Mouse (Mus musculus): Measurements from ENCODE around the gene Cplx3. TPM values are rescaled to one million over a fixed set of nuclear protein-coding genes. Genes with fewer than 3 reads are reported as not detected.
A peak's percentile ranks its signal among the peaks of the same experiment; 100 is the strongest.

The Cplx3 gene
- polyA plus RNA-seq, 1 experiment, result not detected

DNA sequence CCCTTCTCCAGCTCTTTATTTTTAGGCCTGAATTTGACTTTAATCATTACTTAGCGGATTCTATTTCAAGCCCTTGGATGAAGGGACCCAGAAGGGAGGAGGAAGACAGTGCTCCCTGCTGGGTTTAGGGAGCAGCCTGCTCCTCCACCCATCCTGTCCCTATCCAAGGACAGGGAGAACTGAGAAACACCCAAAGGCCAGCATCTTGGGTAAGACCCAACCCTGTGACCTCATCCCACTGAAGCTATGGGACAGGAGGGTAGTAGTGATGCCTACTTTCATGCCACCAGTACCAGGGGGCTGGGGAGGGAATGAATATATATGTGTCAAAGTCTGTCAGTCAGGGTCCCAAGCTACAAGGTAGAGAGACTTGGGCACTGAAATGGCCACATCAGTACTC lies 34.9 kb upstream of the Cplx3 start:
- peaks cover 28% of the 10 kb centered on the region for H3K4me1 ChIP-seq (ENCODE audit: control insufficient read depth, insufficient read depth, low read length)
- peak overlapping the region; percentile 92 for H3K27ac ChIP-seq (ENCODE audit: control insufficient read depth, insufficient read depth, low read depth, low read length, poor library complexity)
- WGBS, result 79% methylated on average over 1 of the region's 1 CpGs
- H3K4me3 ChIP-seq (replicated peaks; ENCODE audit: control insufficient read depth, low read depth, low read length), result no peak overlapping the region
- TF ChIP-seq CTCF (IDR thresholded peaks at IDR 0.05; ENCODE audit: control insufficient read depth, insufficient read depth, low read length) (no peak), POLR2A (IDR thresholded peaks at IDR 0.05; ENCODE audit: borderline replicate concordance, control insufficient read depth, low read depth, low read length) (no peak)

DNA sequence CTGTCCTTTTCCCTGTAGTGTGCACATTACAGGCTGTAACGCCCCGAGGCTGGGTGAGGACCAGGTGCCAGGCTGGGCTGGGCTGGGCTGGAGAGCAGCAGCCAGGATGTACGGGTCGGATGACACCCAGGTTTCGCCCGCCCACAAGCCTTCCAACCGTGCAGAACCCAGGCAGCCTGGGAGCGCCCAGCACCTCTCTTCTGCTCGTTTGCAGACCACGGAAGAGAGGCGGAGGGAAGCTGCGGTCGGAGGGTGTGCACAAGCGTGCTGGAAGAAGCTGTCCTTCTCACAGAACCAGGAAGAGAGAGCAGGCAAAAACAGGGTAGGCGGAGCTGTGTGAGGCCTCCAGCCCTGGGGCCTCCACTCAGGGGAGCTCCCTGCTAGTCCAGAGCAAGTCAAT lies 34.3 kb upstream of the Cplx3 start:
- peak overlapping the region; percentile 92 for H3K27ac ChIP-seq (ENCODE audit: control insufficient read depth, insufficient read depth, low read depth, low read length, poor library complexity)
- peak overlapping the region; percentile 24 for H3K4me3 ChIP-seq (replicated peaks; ENCODE audit: control insufficient read depth, low read depth, low read length)
- TF ChIP-seq POLR2A (IDR thresholded peaks at IDR 0.05; ENCODE audit: borderline replicate concordance, control insufficient read depth, low read depth, low read length), result peak; percentile 83; the same call in 1 of the 2 replicates
- no peak for TF ChIP-seq CTCF (IDR thresholded peaks at IDR 0.05; ENCODE audit: control insufficient read depth, insufficient read depth, low read length)
- WGBS, result under 1% methylated on average over 15 of the region's 15 CpGs
- peaks cover 29% of the 10 kb centered on the region for H3K4me1 ChIP-seq (ENCODE audit: control insufficient read depth, insufficient read depth, low read length)

GRCm38 (mm10) chr9:57639661-57640328 lies 33.7 kb upstream of the Cplx3 start:
- peak overlapping the region; percentile 24 for H3K4me3 ChIP-seq (replicated peaks; ENCODE audit: control insufficient read depth, low read depth, low read length)
- 19% methylated on average over 5 of the region's 5 CpGs for WGBS
- no peak for TF ChIP-seq POLR2A (IDR thresholded peaks at IDR 0.05; ENCODE audit: borderline replicate concordance, control insufficient read depth, low read depth, low read length)
- no peak for TF ChIP-seq CTCF (IDR thresholded peaks at IDR 0.05; ENCODE audit: control insufficient read depth, insufficient read depth, low read length)
- peak overlapping the region; percentile 92 for H3K27ac ChIP-seq (ENCODE audit: control insufficient read depth, insufficient read depth, low read depth, low read length, poor library complexity)
- H3K4me1 ChIP-seq (ENCODE audit: control insufficient read depth, insufficient read depth, low read length), result peaks cover 32% of the 10 kb centered on the region

GRCm38 (mm10) chr9:57638651-57639459 lies 32.8 kb upstream of the Cplx3 start:
- no peak overlapping the region for H3K4me3 ChIP-seq (replicated peaks; ENCODE audit: control insufficient read depth, low read depth, low read length)
- WGBS, result 5% methylated on average over 8 of the region's 8 CpGs

DNA sequence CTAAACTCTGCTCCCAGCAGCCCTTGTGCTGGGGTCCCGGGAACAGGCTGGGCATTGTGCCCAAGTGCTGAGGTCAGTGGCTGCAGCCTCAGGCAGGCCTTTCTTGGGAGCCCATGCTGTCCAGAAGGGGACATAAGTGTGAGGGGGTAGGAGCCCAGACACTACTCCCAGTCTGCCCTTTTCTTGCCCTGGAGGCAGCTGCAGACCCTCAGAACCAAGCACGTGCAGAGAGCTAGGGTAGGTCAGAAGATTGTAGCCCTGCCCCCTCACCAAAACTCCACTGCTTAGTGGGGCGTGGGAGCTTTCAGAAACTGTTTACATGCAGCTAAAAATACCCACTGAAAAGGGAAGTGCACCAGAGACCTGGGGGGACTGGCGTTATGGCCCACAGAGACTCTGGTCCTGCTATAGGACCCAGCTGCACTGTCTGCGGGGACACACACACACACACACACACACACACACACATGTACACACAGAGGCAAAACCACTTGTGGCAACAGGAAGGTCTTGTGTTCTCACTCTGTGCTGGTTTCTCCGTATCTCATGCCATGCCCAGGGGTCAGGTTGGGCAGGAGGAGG lies 31.8 kb upstream of the Cplx3 start:
- no peak for TF ChIP-seq CTCF (IDR thresholded peaks at IDR 0.05; ENCODE audit: control insufficient read depth, insufficient read depth, low read length)
- no peak for TF ChIP-seq POLR2A (IDR thresholded peaks at IDR 0.05; ENCODE audit: borderline replicate concordance, control insufficient read depth, low read depth, low read length)
- Histone ChIP-seq H3K27ac (ENCODE audit: control insufficient read depth, insufficient read depth, low read depth, low read length, poor library complexity) (peak overlapping the region; percentile 76), H3K4me1 (ENCODE audit: control insufficient read depth, insufficient read depth, low read length) (peaks cover 38% of the 10 kb centered on the region), H3K4me3 (replicated peaks; ENCODE audit: control insufficient read depth, low read depth, low read length) (no peak overlapping the region)
- WGBS, result 1% methylated on average over 6 of the region's 6 CpGs

More at GRCm38 (mm10) chr9:57638651-57639459, 32.8 kb upstream of the Cplx3 start:
- no peak for TF ChIP-seq CTCF (IDR thresholded peaks at IDR 0.05; ENCODE audit: control insufficient read depth, insufficient read depth, low read length)
- peak; percentile 56; the same call in 1 of the 2 replicates for TF ChIP-seq POLR2A (IDR thresholded peaks at IDR 0.05; ENCODE audit: borderline replicate concordance, control insufficient read depth, low read depth, low read length)
- peak overlapping the region; percentile 92 for H3K27ac ChIP-seq (ENCODE audit: control insufficient read depth, insufficient read depth, low read depth, low read length, poor library complexity)
- H3K4me1 ChIP-seq (ENCODE audit: control insufficient read depth, insufficient read depth, low read length), result peaks cover 38% of the 10 kb centered on the region

DNA sequence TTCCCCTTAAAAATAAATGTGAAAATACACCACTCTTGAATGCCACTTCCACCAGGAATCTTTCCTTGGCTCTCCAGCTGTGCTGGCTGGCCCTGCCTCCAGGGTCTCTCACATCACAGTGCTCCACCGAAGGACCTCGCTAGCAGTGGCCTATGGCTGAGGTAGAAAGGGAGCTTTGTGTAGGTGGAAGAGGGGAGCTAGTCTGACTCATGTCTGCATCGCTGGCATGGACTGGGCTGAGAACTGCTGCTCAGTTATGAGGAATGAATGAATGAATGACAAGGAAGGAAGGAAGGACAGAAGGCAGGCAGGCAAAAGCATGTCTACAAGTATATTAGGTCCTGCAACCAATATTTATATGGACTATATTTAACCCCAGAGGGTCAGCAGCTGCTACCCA lies 31.2 kb upstream of the Cplx3 start:
- Histone ChIP-seq H3K4me3 (replicated peaks; ENCODE audit: control insufficient read depth, low read depth, low read length) (no peak overlapping the region), H3K27ac (ENCODE audit: control insufficient read depth, insufficient read depth, low read depth, low read length, poor library complexity) (peak overlapping the region; percentile 58), H3K4me1 (ENCODE audit: control insufficient read depth, insufficient read depth, low read length) (peaks cover 38% of the 10 kb centered on the region)
- TF ChIP-seq POLR2A (IDR thresholded peaks at IDR 0.05; ENCODE audit: borderline replicate concordance, control insufficient read depth, low read depth, low read length), result no peak
- no peak for TF ChIP-seq CTCF (IDR thresholded peaks at IDR 0.05; ENCODE audit: control insufficient read depth, insufficient read depth, low read length)
- 25% methylated on average over 3 of the region's 3 CpGs for WGBS

DNA sequence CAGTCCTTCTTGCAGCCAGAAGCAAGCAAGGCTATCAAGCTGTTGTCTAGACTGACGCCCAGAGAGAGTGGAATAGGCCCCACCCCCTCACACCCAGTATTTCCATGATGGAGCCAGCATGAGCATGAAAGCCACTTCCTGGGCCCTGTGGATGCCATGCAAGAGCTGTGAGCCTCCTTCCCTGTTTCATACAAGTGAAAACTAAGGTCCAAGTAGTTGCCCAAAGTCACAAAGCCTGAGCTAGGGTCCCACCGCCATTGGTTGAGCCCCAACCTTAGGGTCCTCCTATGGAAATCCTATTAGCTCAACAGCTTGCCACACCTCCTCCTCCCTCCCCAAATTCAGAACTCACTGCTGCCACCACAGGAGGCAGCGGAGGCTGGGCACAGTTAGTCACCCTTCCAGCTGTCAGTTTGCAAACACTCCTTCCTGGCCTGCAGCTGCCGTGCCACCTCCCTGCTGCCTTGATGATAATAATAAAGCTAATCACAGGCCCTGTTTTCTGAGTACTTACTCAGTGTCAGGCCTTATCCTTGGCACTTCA lies 27.5 kb upstream of the Cplx3 start:
- WGBS, result 33% methylated on average over 4 of the region's 4 CpGs
- TF ChIP-seq POLR2A (IDR thresholded peaks at IDR 0.05; ENCODE audit: borderline replicate concordance, control insufficient read depth, low read depth, low read length) (no peak), CTCF (IDR thresholded peaks at IDR 0.05; ENCODE audit: control insufficient read depth, insufficient read depth, low read length) (peak; percentile 51)
- Histone ChIP-seq H3K4me1 (ENCODE audit: control insufficient read depth, insufficient read depth, low read length) (peaks cover 21% of the 10 kb centered on the region), H3K27ac (ENCODE audit: control insufficient read depth, insufficient read depth, low read depth, low read length, poor library complexity) (peak overlapping the region; percentile 20), H3K4me3 (replicated peaks; ENCODE audit: control insufficient read depth, low read depth, low read length) (no peak overlapping the region)

Measured in bone marrow, adult 2 months (tissue).